8 mouse cellular contexts compared by ENCODE assay signal in genomic region chr1:156473961-156474503, GRCm38 (mm10). TPM values are rescaled to one million over a fixed set of nuclear protein-coding genes. Genes with fewer than 3 reads are reported as not detected.
A peak's percentile ranks its signal among the peaks of the same experiment; 100 is the strongest.
DNase-seq lines count a peak whose midpoint lies in the region; ATAC-seq and TF ChIP-seq lines count a peak whose summit lies in the region.

Gene Soat1, minus strand, starts transcription at chr1:156474331.

- in situ Hi-C loops in ES-E14 (cut with MboI; ENCODE audit: low sequenced_read_pairs in 2 of 2, unreplicated experiment in 2 of 2), result no loop called here

- H3K9me3 ChIP-seq in ES-E14 (ENCODE audit: control insufficient read depth, insufficient read depth, low read depth, low read length), result no peaks in the 10 kb centered on the region
- 0 out of 2 replicates have a peak, but pooled peaks cover 6% of the 10 kb centered on the region for H3K9me3 ChIP-seq in forebrain, postnatal 0 days (ENCODE audit: low read length)
- no peaks in the 10 kb centered on the region for H3K9me3 ChIP-seq in lung, embryonic 15.5 days

- H3K9ac ChIP-seq in ES-E14 (ENCODE audit: insufficient read depth, low read depth, low read length, poor library complexity, severe bottlenecking), result peak within 1 kb of the TSS; percentile 86
- peak within 1 kb of the TSS; percentile 69 for H3K9ac ChIP-seq in forebrain, postnatal 0 days
- H3K9ac ChIP-seq in lung, embryonic 15.5 days, result peak within 1 kb of the TSS; percentile 88

- H3K4me1 ChIP-seq in ES-E14 (ENCODE audit: control insufficient read depth in 2 of 2, insufficient read depth in 2 of 2, low read length in 2 of 2, poor library complexity in 1 of 2), result peaks cover 0 to 3% of the 10 kb centered on the region in 2 experiments; a peak in 1 of 4 replicates
- peaks cover 5% of the 10 kb centered on the region; the same call in 1 of the 2 replicates for H3K4me1 ChIP-seq in forebrain, postnatal 0 days (ENCODE audit: insufficient read depth)
- peaks cover 33% of the 10 kb centered on the region for H3K4me1 ChIP-seq in lung, embryonic 15.5 days

- WGBS in forebrain, postnatal 0 days, result 4% methylated on average over 42 of the region's 46 CpGs
- WGBS in lung, embryonic 15.5 days, result 0% methylated on average over 42 of the region's 46 CpGs

- no peak within 1 kb of the TSS; the same call in 1 of the 2 replicates for H3K27ac ChIP-seq in ES-E14 (ENCODE audit: insufficient read depth, low read depth, low read length, poor library complexity, severe bottlenecking)
- no peak within 1 kb of the TSS; the same call in 1 of the 2 replicates for H3K27ac ChIP-seq in forebrain, postnatal 0 days (ENCODE audit: low read depth, low read length)
- H3K27ac ChIP-seq in lung, embryonic 15.5 days, result peak within 1 kb of the TSS; percentile 78

- peak within 1 kb of the TSS; percentile 82 to 85 for H3K4me3 ChIP-seq in ES-E14 (ENCODE audit: insufficient read depth in 1 of 2, low read depth in 1 of 2, low read length in 2 of 2, poor library complexity in 1 of 2, severe bottlenecking in 1 of 2)
- peak within 1 kb of the TSS; percentile 93 for H3K4me3 ChIP-seq in forebrain, postnatal 0 days (ENCODE audit: low read depth, low read length)
- H3K4me3 ChIP-seq in lung, embryonic 15.5 days, result peak within 1 kb of the TSS; percentile 97

- peak; percentile 99 for ATAC-seq in forebrain, postnatal 0 days
- ATAC-seq in lung, embryonic 15.5 days (ENCODE audit: borderline replicate concordance, extremely low read depth, low FRiP score, low TSS enrichment), result peak; percentile 96

- DNase-seq in ES-E14 (ENCODE audit: low read depth, low spot score), result peak; percentile 85
- DNase-seq in cerebellum, adult 18-20 months, result peak; percentile 78 to 81
- DNase-seq in forebrain, postnatal 0 days, result peak; percentile 86
- peak; percentile 87 for DNase-seq in heart, postnatal 4 days
- peak; percentile 83 to 84 for DNase-seq in layer of hippocampus, adult 8-10 months (ENCODE audit: low spot score in 2 of 2)
- peak; percentile 95 for DNase-seq in ovary, adult 18-20 months (ENCODE audit: low spot score)
- peak; percentile 94 for DNase-seq in thymus, postnatal 0 days (ENCODE audit: low spot score)

- no peaks in the 10 kb centered on the region for H3K36me3 ChIP-seq in ES-E14 (ENCODE audit: control insufficient read depth, insufficient read depth, low read length, poor library complexity, severe bottlenecking)
- H3K36me3 ChIP-seq in forebrain, postnatal 0 days (ENCODE audit: insufficient read depth), result no peaks in the 10 kb centered on the region
- no peaks in the 10 kb centered on the region for H3K36me3 ChIP-seq in lung, embryonic 15.5 days

- peak within 1 kb of the TSS; percentile 84 for H3K4me2 ChIP-seq in forebrain, postnatal 0 days (ENCODE audit: low read depth)
- H3K4me2 ChIP-seq in lung, embryonic 15.5 days, result peak within 1 kb of the TSS; percentile 73

- peak; percentile 42 for TF ChIP-seq CTCF in forebrain, postnatal 0 days (IDR thresholded peaks at IDR 0.05; ENCODE audit: low read depth)

- H3K27me3 ChIP-seq in forebrain, postnatal 0 days (ENCODE audit: insufficient read depth, low read length), result no peaks in the 10 kb centered on the region
- H3K27me3 ChIP-seq in lung, embryonic 15.5 days, result no peaks in the 10 kb centered on the region

TF ChIP-seq in ES-E14, 5 proteins besides CTCF, POLR2A, EP300 and RAD21:
- TF ChIP-seq ZNF384 (IDR thresholded peaks at IDR 0.05; ENCODE audit: low read depth, low read length), result no peak
- no peak for TF ChIP-seq CHD2 (IDR thresholded peaks at IDR 0.05; ENCODE audit: low read depth, low read length)
- 0 out of 2 replicates have a peak, but pooled peaks have one; percentile 33 for TF ChIP-seq HCFC1 (IDR thresholded peaks at IDR 0.05; ENCODE audit: borderline replicate concordance, insufficient read depth, low read length)
- TF ChIP-seq ZC3H11A (IDR thresholded peaks at IDR 0.05; ENCODE audit: borderline replicate concordance, low read depth, low read length), result no peak

RNA-seq across cellular contexts. Expression of gene Soat1, which starts in this region (rescaled TPM):
- 62.4 and 73.9 TPM in 2 replicates for total RNA-seq in ES-E14 (2012; rRNA removed)
- 20.1 and 20.6 TPM in 2 replicates for total RNA-seq in forebrain, postnatal 0 days (2014; rRNA removed)
- 5.4 and 11.7 TPM in 2 replicates for polyA plus RNA-seq in forebrain, postnatal 0 days (2015; fragmentation: Nextera tagmentation; extraction: Ambion mirVana)
- total RNA-seq in heart, postnatal 4 days (2021), result 10 to 100 TPM; 32.4 to 34.9 TPM
- total RNA-seq in layer of hippocampus, adult 8-10 months (2022), result 10 to 100 TPM; 55.0 to 67.6 (median 59.7) TPM
- 35.7 and 37.0 TPM in 2 replicates for polyA plus RNA-seq in lung, embryonic 15.5 days (2015; fragmentation: Nextera tagmentation; extraction: Ambion mirVana)
- 43.4 and 45.6 TPM in 2 replicates for polyA plus RNA-seq in thymus, postnatal 0 days (2015; fragmentation: Nextera tagmentation; extraction: Ambion mirVana)
